Mouse (Mus musculus): ENCODE results near the gene Wdfy1.
A peak's percentile ranks its signal among the peaks of the same experiment; 100 is the strongest.

Gene Wdfy1

GRCm38 (mm10) chr1:79775927-79776458 is at the start of gene Wdfy1, which contains the start of gene Mrpl44:
Gene Wdfy1, minus strand, starts transcription at chr1:79776143.
Gene Mrpl44, plus strand, starts transcription at chr1:79776018.
- peak; percentile 95 to 100 for DNase-seq (ENCODE audit: low spot score in 2 of 2)

GRCm38 (mm10) chr1:79823951-79824633 is 48.1 kb upstream of the Wdfy1 start:
- no peak for DNase-seq (ENCODE audit: low spot score in 2 of 2)

GRCm38 (mm10) chr1:79822806-79823525 is 47.0 kb upstream of the Wdfy1 start:
- peak; percentile 7 to 50 for DNase-seq (ENCODE audit: low spot score in 2 of 2)

- DNase-seq (ENCODE audit: low spot score in 2 of 2), result no peak
Observed at GRCm38 (mm10) chr1:79819296-79819879, 43.4 kb upstream of the Wdfy1 start.

- DNase-seq (ENCODE audit: low spot score in 2 of 2), result no peak
Observed at GRCm38 (mm10) chr1:79815446-79815845, 39.5 kb upstream of the Wdfy1 start.

GRCm38 (mm10) chr1:79809447-79809846 is 33.5 kb upstream of the Wdfy1 start:
- DNase-seq (ENCODE audit: low spot score in 2 of 2), result no peak

- no peak for DNase-seq (ENCODE audit: low spot score in 2 of 2)
Observed at GRCm38 (mm10) chr1:79806865-79807264, 30.9 kb upstream of the Wdfy1 start.

GRCm38 (mm10) chr1:79803614-79804013 is 27.7 kb upstream of the Wdfy1 start:
- no peak for DNase-seq (ENCODE audit: low spot score in 2 of 2)

GRCm38 (mm10) chr1:79802858-79803427 is 27.0 kb upstream of the Wdfy1 start:
- DNase-seq (ENCODE audit: low spot score in 2 of 2), result no peak

- DNase-seq (ENCODE audit: low spot score in 2 of 2), result no peak
Observed at GRCm38 (mm10) chr1:79797084-79797483, 21.1 kb upstream of the Wdfy1 start.

GRCm38 (mm10) chr1:79786267-79786927 is 10.5 kb upstream of the Wdfy1 start:
- DNase-seq (ENCODE audit: low spot score in 2 of 2), result no peak

- no peak for DNase-seq (ENCODE audit: low spot score in 2 of 2)
Observed at GRCm38 (mm10) chr1:79782433-79782832, 6.5 kb upstream of the Wdfy1 start.

- DNase-seq (ENCODE audit: low spot score in 2 of 2), result no peak
Observed at GRCm38 (mm10) chr1:79778011-79778410, 2.1 kb upstream of the Wdfy1 start.

GRCm38 (mm10) chr1:79774164-79774780 is 1.7 kb downstream of the Wdfy1 start:
- no peak for DNase-seq (ENCODE audit: low spot score in 2 of 2)

- DNase-seq (ENCODE audit: low spot score in 2 of 2), result no peak
Observed at GRCm38 (mm10) chr1:79768231-79768630, 7.7 kb downstream of the Wdfy1 start.

GRCm38 (mm10) chr1:79764483-79764882 is 11.5 kb downstream of the Wdfy1 start:
- DNase-seq (ENCODE audit: low spot score in 2 of 2), result no peak

- DNase-seq (ENCODE audit: low spot score in 2 of 2), result no peak
Observed at GRCm38 (mm10) chr1:79764031-79764430, 11.9 kb downstream of the Wdfy1 start.

- DNase-seq (ENCODE audit: low spot score in 2 of 2), result no peak
Observed at GRCm38 (mm10) chr1:79762282-79763250, 13.4 kb downstream of the Wdfy1 start.

- DNase-seq (ENCODE audit: low spot score in 2 of 2), result no peak
Observed at GRCm38 (mm10) chr1:79761917-79762271, 14.0 kb downstream of the Wdfy1 start.
